Mouse (Mus musculus): ENCODE data around the gene V1ra8.
"Not testable (repeated sequence)": the region's sequence is repeated elsewhere in the genome, so short reads cannot be mapped to it uniquely, and the experiment has no call there.

V1ra8 gene

DNA sequence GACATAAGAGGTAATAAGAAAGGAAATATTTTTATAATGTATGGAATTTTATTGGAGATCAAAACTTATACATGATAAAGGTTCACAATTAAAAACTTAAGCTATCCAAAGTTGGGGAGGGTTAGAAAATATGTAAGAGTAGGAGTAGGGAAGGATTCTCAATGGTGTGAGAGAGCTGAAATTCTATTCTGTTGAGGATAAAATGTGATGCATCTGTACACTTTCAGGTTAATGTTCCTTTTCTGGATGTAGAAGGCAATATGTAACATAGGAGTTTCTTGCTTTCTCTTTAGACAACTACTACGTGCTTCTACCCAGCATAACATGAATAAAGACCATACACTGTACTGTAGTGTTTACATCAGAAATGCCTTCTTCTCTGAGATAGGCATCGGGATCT lies at the start of gene V1ra8:
TSS of gene V1ra8 (plus strand) at position 301 of the 400 bp plus-strand sequence.
- ATAC-seq (ENCODE audit: insufficient number of reproducible peaks, low FRiP score, low TSS enrichment), result not testable (repeated sequence)

DNA sequence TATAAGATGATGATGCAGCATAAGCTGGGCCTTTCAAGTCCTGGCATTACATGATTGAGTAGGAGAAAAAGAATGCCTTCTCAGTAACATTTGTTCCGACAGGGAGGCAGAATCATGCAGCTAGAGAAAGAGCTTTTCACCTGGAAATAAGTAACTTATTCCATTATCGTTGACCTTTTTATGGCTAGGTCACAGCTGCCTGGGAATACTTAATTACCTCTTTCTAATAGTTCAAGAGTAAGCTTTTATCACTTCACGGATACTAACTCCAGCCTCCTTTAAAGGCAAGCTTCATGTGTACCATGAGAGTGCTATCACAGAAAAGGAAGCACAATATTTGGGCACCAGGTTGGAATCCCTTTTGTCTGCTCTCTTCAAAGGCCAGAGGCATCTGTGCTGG lies 42.5 kb upstream of the V1ra8 start:
- ATAC-seq (ENCODE audit: insufficient number of reproducible peaks, low FRiP score, low TSS enrichment), result no peak

DNA sequence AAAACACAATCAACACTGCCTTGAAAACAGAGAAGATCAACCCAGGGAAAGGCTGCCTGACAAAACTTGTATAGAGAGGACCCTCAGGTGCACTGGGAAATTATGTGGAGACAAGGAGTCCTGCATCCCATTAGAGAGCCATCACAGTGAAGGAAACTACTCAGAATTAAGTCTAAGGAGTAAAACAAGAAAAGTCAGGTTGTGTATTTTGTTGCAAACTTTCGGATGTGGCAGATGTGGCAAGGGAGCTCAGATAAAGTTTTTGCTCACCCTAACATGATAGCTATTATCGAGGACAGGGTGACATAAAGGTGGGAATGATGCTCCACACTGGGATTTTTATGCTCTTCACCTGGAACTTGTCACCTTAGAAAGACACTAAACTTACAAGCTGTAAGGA lies 28.1 kb upstream of the V1ra8 start, which contains the start of gene Vmn1r52:
TSS of gene Vmn1r52 (plus strand) at position 301 of the 400 bp plus-strand sequence.
- ATAC-seq (ENCODE audit: insufficient number of reproducible peaks, low FRiP score, low TSS enrichment), result no peak

DNA sequence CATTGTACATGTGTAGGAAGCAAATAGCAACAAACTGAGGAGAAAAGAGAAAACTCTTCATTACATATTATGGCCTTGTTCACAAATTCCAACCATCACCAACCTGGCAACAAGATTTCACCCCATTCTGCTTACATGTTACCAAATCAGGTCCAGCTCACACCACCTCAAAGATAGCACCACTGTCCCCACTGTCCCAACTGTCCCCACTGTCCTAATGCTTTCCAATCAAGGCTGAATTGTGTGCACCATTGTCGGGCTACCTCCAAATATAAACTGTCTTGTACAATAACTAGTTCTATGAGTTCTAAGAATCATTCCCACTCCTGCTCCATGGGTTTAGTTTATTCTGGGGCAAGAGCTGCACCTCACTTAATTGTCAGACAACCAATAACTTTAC lies 21.7 kb downstream of the V1ra8 start, which contains the start of gene Vmn1r53:
TSS of gene Vmn1r53 (minus strand) at position 101 of the 400 bp plus-strand sequence.
- no peak for ATAC-seq (ENCODE audit: insufficient number of reproducible peaks, low FRiP score, low TSS enrichment)

DNA sequence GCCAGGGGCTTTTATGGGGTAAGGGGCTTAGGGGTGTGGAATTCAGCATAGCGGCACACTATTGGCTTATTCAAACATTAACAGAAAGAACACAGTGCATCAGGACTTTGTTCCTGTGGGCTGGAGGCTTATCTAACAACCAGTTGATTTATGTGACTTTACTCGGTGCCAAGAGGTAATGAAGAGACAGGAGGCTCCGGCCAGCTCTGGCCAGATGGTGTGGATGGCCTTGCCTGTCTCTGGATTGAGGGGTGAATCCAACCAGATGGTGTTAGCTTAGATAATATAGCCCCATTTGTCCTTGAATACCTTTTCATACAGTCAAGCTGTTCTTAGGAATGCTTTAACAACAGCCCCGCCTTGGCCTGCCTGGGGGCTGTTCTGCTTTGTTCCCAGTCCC lies 29.5 kb downstream of the V1ra8 start:
- ATAC-seq (ENCODE audit: insufficient number of reproducible peaks, low FRiP score, low TSS enrichment), result not testable (repeated sequence)

DNA sequence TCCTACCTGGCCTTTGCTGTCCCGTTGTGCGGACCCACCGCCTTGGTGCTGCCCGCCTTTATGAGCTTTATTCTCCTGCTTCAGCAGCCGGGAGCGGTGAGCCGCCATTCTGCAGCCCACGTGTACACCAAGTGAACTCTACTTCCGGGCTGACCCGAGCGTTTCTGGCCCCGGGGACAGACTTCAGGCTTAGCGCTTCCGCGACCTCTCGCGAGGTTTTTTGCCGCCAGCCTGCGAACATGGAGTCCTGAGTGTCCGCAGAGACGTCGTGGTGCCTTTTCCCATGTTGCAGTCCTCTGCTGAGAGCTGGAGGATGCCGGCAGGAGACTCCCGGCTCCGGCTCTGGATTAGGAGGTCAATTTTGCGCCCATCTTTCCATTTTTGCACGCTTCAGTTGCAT lies 30.1 kb downstream of the V1ra8 start:
- no peak for ATAC-seq (ENCODE audit: insufficient number of reproducible peaks, low FRiP score, low TSS enrichment)

DNA sequence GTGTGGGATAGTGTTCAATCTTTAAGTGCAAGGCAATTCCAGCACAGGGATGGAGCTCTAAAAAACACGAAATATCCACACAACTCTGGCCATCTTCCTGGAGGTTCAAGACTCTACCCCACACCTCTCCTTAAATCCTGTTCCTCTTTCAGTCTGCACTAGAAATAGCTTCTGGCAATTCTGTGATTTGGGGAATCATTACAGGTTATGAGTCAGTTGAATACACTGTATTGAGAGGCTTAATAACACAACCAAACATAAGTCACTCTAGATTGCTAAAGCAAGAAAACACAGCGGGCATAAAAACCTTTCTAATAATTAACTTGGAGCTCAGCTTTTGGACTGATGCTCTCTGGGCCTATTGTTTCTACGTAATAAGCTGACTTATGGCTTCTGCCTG lies 41.4 kb downstream of the V1ra8 start:
- no peak for ATAC-seq (ENCODE audit: insufficient number of reproducible peaks, low FRiP score, low TSS enrichment)

DNA sequence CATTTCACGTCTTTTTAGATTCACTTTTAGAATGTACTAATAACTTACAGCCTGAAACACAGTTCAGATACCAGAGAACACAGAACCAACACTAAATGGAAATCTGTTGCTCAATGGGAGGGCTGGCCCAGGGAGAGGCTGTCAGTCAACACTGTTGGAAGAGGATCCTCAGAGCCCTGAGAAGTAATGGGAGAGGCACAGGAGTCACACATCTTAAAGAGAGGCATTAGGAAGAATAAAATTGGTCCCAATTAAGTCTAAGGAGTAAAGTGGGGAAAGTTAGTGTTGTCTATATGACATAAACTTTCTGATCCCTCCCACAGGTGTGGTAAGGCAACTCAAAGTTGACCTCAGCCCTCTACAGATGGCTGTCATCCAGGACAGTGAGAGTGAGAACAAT lies 43.4 kb downstream of the V1ra8 start, which contains the start of gene Vmn1r54:
TSS of gene Vmn1r54 (plus strand) at position 301 of the 400 bp plus-strand sequence.
- ATAC-seq (ENCODE audit: insufficient number of reproducible peaks, low FRiP score, low TSS enrichment), result no peak
